In genomic region chr10:58386997-58387396, GRCm38 (mm10) we compare ENCODE assay signal across 18 mouse cellular contexts. TPM values are rescaled to one million over a fixed set of nuclear protein-coding genes. Genes with fewer than 3 reads are reported as not detected.
A peak's percentile ranks its signal among the peaks of the same experiment; 100 is the strongest.
DNase-seq lines count a peak whose midpoint lies in the region; ATAC-seq and TF ChIP-seq lines count a peak whose summit lies in the region.
"Had no signal": no experiment of that assay in that cellular context is flagged by ENCODE, and none has a peak within 500 bp of the region (broad histone marks: within the 10 kb centered on the region; RNA-seq: fewer than 3 reads in every experiment).

No protein-coding gene starts in this region.

- peak; percentile 77 for DNase-seq in lung, embryonic 14.5 days
- DNase-seq in lung, adult 2 months: no peak
- DNase-seq in lung, postnatal 10 days: peak; percentile 41
- DNase-seq in frontal cortex, postnatal 36 days (ENCODE audit: low spot score in 2 of 2): no peak
- DNase-seq: adrenal gland, adult 2 months; adrenal gland, postnatal 25 days; cerebellum, adult 18-20 months; cerebellum, adult 9-11 months; cerebellum, postnatal 36 days; gastrocnemius, postnatal 10 days; heart, adult 18-20 months; heart, postnatal 10 days had no signal

- TF ChIP-seq POLR2A in lung, adult 2 months (IDR thresholded peaks at IDR 0.05; ENCODE audit: borderline replicate concordance, extremely low read depth, low read depth, low read length): no peak
- no peak for TF ChIP-seq POLR2A in myocyte (IDR thresholded peaks at IDR 0.05; ENCODE audit: insufficient read length, low read depth)

- WGBS in lung, embryonic 14.5 days: 63% methylated on average over 3 of the region's 3 CpGs
- WGBS in lung, adult 2 months: 78% methylated on average over 3 of the region's 3 CpGs

- H3K79me2 ChIP-seq in myocyte (ENCODE audit: control insufficient read depth, insufficient read depth): peaks cover 94% of the 10 kb centered on the region

- TF ChIP-seq CTCF in lung, embryonic 14.5 days (IDR thresholded peaks at IDR 0.05; ENCODE audit: low read depth): no peak
- no peak for TF ChIP-seq CTCF in lung, adult 2 months (IDR thresholded peaks at IDR 0.05; ENCODE audit: insufficient read depth, low read length)

- H3ac ChIP-seq in myocyte (ENCODE audit: control insufficient read depth, insufficient read length): no peak overlapping the region

- no peaks in the 10 kb centered on the region for H3K9me3 ChIP-seq in lung, embryonic 14.5 days (ENCODE audit: low read depth, low read length)
- no peaks in the 10 kb centered on the region for H3K9me3 ChIP-seq in megakaryocyte, embryonic 14.5 days
- H3K9me3 ChIP-seq: forebrain, embryonic 15.5 days; heart, embryonic 10.5 days; hindbrain, embryonic 13.5 days had no signal

- H3K4me3 ChIP-seq in lung, embryonic 14.5 days (ENCODE audit: low read depth, low read length): no peak overlapping the region
- H3K4me3 ChIP-seq in lung, adult 2 months (replicated peaks; ENCODE audit: extremely low read depth, low read depth, low read length): no peak overlapping the region
- peak overlapping the region; percentile 57 for H3K4me3 ChIP-seq in megakaryocyte, embryonic 14.5 days (replicated peaks)
- no peak overlapping the region for H3K4me3 ChIP-seq in myocyte
- H3K4me3 ChIP-seq: forebrain, embryonic 15.5 days; heart, embryonic 10.5 days; hindbrain, embryonic 13.5 days had no signal

- no peaks in the 10 kb centered on the region for H3K27me3 ChIP-seq in lung, embryonic 14.5 days (ENCODE audit: insufficient read depth, low read length)
- no peaks in the 10 kb centered on the region for H3K27me3 ChIP-seq in megakaryocyte, embryonic 14.5 days (replicated peaks)
- no peaks in the 10 kb centered on the region for H3K27me3 ChIP-seq in myocyte (ENCODE audit: control insufficient read depth, insufficient read depth, insufficient read length)
- H3K27me3 ChIP-seq: forebrain, embryonic 15.5 days; hindbrain, embryonic 13.5 days had no signal

- H3K27ac ChIP-seq in lung, embryonic 14.5 days (ENCODE audit: low read depth): peak overlapping the region; percentile 72
- H3K27ac ChIP-seq: heart, embryonic 10.5 days; hindbrain, embryonic 13.5 days had no signal

- H3K4me2 ChIP-seq in lung, embryonic 14.5 days: no peak overlapping the region
- H3K4me2 ChIP-seq in myocyte (ENCODE audit: low read depth): peak overlapping the region; percentile 22
- H3K4me2 ChIP-seq: forebrain, embryonic 15.5 days; hindbrain, embryonic 13.5 days had no signal

- no peaks in the 10 kb centered on the region for H3K36me3 ChIP-seq in lung, embryonic 14.5 days (ENCODE audit: insufficient read depth)
- peaks cover 92% of the 10 kb centered on the region for H3K36me3 ChIP-seq in megakaryocyte, embryonic 14.5 days (replicated peaks; ENCODE audit: low read length)
- no peaks in the 10 kb centered on the region for H3K36me3 ChIP-seq in myocyte (ENCODE audit: control insufficient read depth, insufficient read depth)
- H3K36me3 ChIP-seq: forebrain, embryonic 15.5 days; heart, embryonic 10.5 days; hindbrain, embryonic 13.5 days had no signal

- peak; percentile 71; the same call in 1 of the 2 replicates for ATAC-seq in lung, embryonic 14.5 days (ENCODE audit: insufficient read depth)
- no peak for ATAC-seq in megakaryocyte, adult 5-6 weeks (ENCODE audit: poor library complexity, severe bottlenecking)
- ATAC-seq: forebrain, embryonic 15.5 days had no signal

- H3K4me1 ChIP-seq in lung, embryonic 14.5 days (ENCODE audit: insufficient read depth): peaks cover 15% of the 10 kb centered on the region
- H3K4me1 ChIP-seq in lung, adult 2 months (ENCODE audit: control insufficient read depth, insufficient read depth, low read length): peaks cover 13% of the 10 kb centered on the region
- H3K4me1 ChIP-seq in megakaryocyte, embryonic 14.5 days: peaks cover 98% of the 10 kb centered on the region

- H3K9ac ChIP-seq in lung, embryonic 14.5 days: no peak overlapping the region
- H3K9ac ChIP-seq: forebrain, embryonic 15.5 days; hindbrain, embryonic 13.5 days had no signal

TF ChIP-seq in myocyte, 11 proteins besides CTCF, POLR2A, EP300 and RAD21:
- TF ChIP-seq MYOG (IDR thresholded peaks at IDR 0.05; ENCODE audit: control insufficient read depth in 1 of 3, insufficient read depth in 1 of 3, insufficient read length in 2 of 3, low read depth in 2 of 3) (peak in 1 of 3 experiments; percentile 73), MYOD1 (IDR thresholded peaks at IDR 0.05; ENCODE audit: control insufficient read depth in 1 of 3, insufficient read length in 2 of 3, low read depth in 2 of 3) (peak in 2 of 3 experiments; percentile 20 to 71), TCF3 (IDR thresholded peaks at IDR 0.05; ENCODE audit: insufficient read length, low read depth) (no peak), E2F4 (IDR thresholded peaks at IDR 0.05; ENCODE audit: insufficient read depth) (no peak), TCF12 (IDR thresholded peaks at IDR 0.05; ENCODE audit: insufficient read depth, poor library complexity, severe bottlenecking) (no peak), MAX (IDR thresholded peaks at IDR 0.05; ENCODE audit: low read depth) (no peak), REST (IDR thresholded peaks at IDR 0.05; ENCODE audit: insufficient read depth, insufficient read length) (no peak), SRF (IDR thresholded peaks at IDR 0.05; ENCODE audit: control insufficient read depth, insufficient read length, low read depth) (no peak), USF1 (IDR thresholded peaks at IDR 0.05; ENCODE audit: low read depth) (no peak), POLR2AphosphoS2 (IDR thresholded peaks at IDR 0.05; ENCODE audit: insufficient read length, low read depth) (no peak), CEBPB (IDR thresholded peaks at IDR 0.05; ENCODE audit: insufficient read depth, poor library complexity, severe bottlenecking) (no peak)

RNA-seq across cellular contexts. Expression of gene Ranbp2, which starts 59.7 kb away (rescaled TPM):
- polyA plus RNA-seq in lung, embryonic 14.5 days (2014; fragmentation: Nextera tagmentation; extraction: Ambion mirVana): 40.8 and 41.8 TPM in 2 replicates
- 3.1 and 4.8 TPM in 2 replicates for polyA plus RNA-seq in lung, adult 2 months (2012; rRNA removed)
- polyA plus RNA-seq in megakaryocyte, embryonic 14.5 days (2012; ENCODE audit: insufficient read depth, low replicate concordance): 0.51 TPM in 1 of 2 replicates, not detected in the other
- total RNA-seq in megakaryocyte, adult 5-6 weeks (2015): 67.2 and 73.3 TPM in 2 replicates
- 94.2 and 106 TPM in 2 replicates for total RNA-seq in megakaryocyte, adult 5-6 weeks (2017)
- polyA plus RNA-seq in myocyte (2012; fragmentation: generic; extraction: Trizol): 7.8 TPM

Comparison
In these comparisons a context has a peak if more than half of its experiments do, and no peak if none do; other contexts are left out.
1. DNase-seq: peak in lung, embryonic 14.5 days (single experiment) and lung, postnatal 10 days (single experiment); none in lung, adult 2 months (single experiment) and frontal cortex, postnatal 36 days (0 of 2).